Mouse (Mus musculus) liver, embryonic 16.5 days (tissue): ENCODE data around the gene Rarb. TPM values are rescaled to one million over a fixed set of nuclear protein-coding genes. Genes with fewer than 3 reads are reported as not detected.

Experiments
- ATAC-seq: fragments of 200-750 bp; cut with Nextera tagmentation; 2 replicates; pipeline ENCODE4 v1.8.0; 2017; ENCODE audit warnings: low read depth, mild to moderate bottlenecking, moderate number of reproducible peaks, moderate library complexity
- H3K27ac ChIP-seq: fragments of 300-500 bp; sonication (generic); 2 replicates; pipeline ENCODE4 v1.5.1; 2014; ENCODE audit warnings: mild to moderate bottlenecking, low read length
- H3K27me3 ChIP-seq: fragments of 300-500 bp; sonication (generic); 2 replicates; pipeline ENCODE4 v1.6.1; 2014; ENCODE audit warnings: low read depth, low read length, mixed read lengths; ENCODE audit not compliant: control insufficient read depth, insufficient read depth
- H3K36me3 ChIP-seq: fragments of 300-500 bp; sonication (generic); 2 replicates; pipeline ENCODE4 v1.6.1; 2014; ENCODE audit warnings: mild to moderate bottlenecking; ENCODE audit not compliant: control insufficient read depth, insufficient read depth
- H3K4me1 ChIP-seq: fragments of 300-500 bp; sonication (generic); 2 replicates; pipeline ENCODE4 v1.6.1; 2014; ENCODE audit warnings: low read depth, low read length, mixed read lengths; ENCODE audit not compliant: control insufficient read depth
- H3K4me2 ChIP-seq: fragments of 300-500 bp; sonication (generic); 2 replicates; pipeline ENCODE4 v1.6.1; 2014; ENCODE audit warnings: low read depth, low read length, mixed read lengths
- H3K4me3 ChIP-seq: fragments of 300-500 bp; sonication (generic); 2 replicates; pipeline ENCODE4 v1.5.1; 2014; ENCODE audit warnings: low read depth, mild to moderate bottlenecking, low read length
- H3K9ac ChIP-seq: fragments of 300-500 bp; sonication (generic); 2 replicates; pipeline ENCODE4 v1.6.1; 2014; ENCODE audit warnings: low read depth, low read length
- H3K9me3 ChIP-seq: fragments of 300-500 bp; sonication (generic); replicated peaks from 2 replicates; pipeline ENCODE4 v1.6.1; 2016; ENCODE audit warnings: low read length; ENCODE audit not compliant: control insufficient read depth
- WGBS: fragments of 180-500 bp; shearing (Covaris S2); extraction: QIAGEN DNeasy Blood & Tissue Kit; methylation state at CpG from one replicate; pipeline ENCODE4 v1.1.7; 2014; ENCODE audit not compliant: insufficient replicate concordance; 5-methylcytosine and 5-hydroxymethylcytosine counted together
- polyA plus RNA-seq: library from polyadenylated mRNA; unstranded; fragments of >200 nt; fragmentation: Nextera tagmentation; extraction: Ambion mirVana; gene quantifications from 2 replicates; pipeline ENCODE4 v1.2.1, GENCODE M21; 2015

Rarb gene
- polyA plus RNA-seq, 1 experiment from 2014 or later, result 1.3 TPM

- no peaks in the 10 kb centered on the region for H3K36me3 ChIP-seq
- no peaks in the 10 kb centered on the region for H3K9me3 ChIP-seq
- H3K27me3 ChIP-seq, result peaks cover 12% of the 10 kb centered on the region
- peak overlapping the region; percentile 22 for H3K4me2 ChIP-seq
- H3K27ac ChIP-seq, result no peak overlapping the region
- H3K9ac ChIP-seq, result no peak overlapping the region
- ATAC-seq, result no peak
- no peaks in the 10 kb centered on the region for H3K4me1 ChIP-seq
- H3K4me3 ChIP-seq, result peak overlapping the region; percentile 57
- WGBS, result 40% methylated on average over 6 of the region's 6 CpGs
These were observed 245.3 kb downstream of the Rarb start for GRCm38 (mm10) chr14:16573475-16574171.

- no peak for ATAC-seq
- H3K36me3 ChIP-seq, result no peaks in the 10 kb centered on the region
- peak overlapping the region; percentile 13 for H3K4me3 ChIP-seq
- WGBS, result 32% methylated on average over 8 of the region's 8 CpGs
- H3K4me2 ChIP-seq, result peak overlapping the region; percentile 34; the same call in 1 of the 2 replicates
- no peak overlapping the region for H3K9ac ChIP-seq
- H3K9me3 ChIP-seq, result no peaks in the 10 kb centered on the region
- H3K4me1 ChIP-seq, result no peaks in the 10 kb centered on the region
- H3K27ac ChIP-seq, result no peak overlapping the region
- peaks cover 12% of the 10 kb centered on the region for H3K27me3 ChIP-seq
These were observed 246.1 kb downstream of the Rarb start for GRCm38 (mm10) chr14:16572755-16573340.

- no peak overlapping the region for H3K4me2 ChIP-seq
- no peak overlapping the region for H3K9ac ChIP-seq
- H3K36me3 ChIP-seq, result no peaks in the 10 kb centered on the region
- ATAC-seq, result no peak
- H3K4me3 ChIP-seq, result no peak overlapping the region
- H3K27ac ChIP-seq, result no peak overlapping the region
- no peaks in the 10 kb centered on the region for H3K9me3 ChIP-seq
- WGBS, result 19% methylated on average over 7 of the region's 7 CpGs
- no peaks in the 10 kb centered on the region for H3K4me1 ChIP-seq
- peaks cover 1% of the 10 kb centered on the region for H3K27me3 ChIP-seq
These were observed 249.4 kb downstream of the Rarb start for GRCm38 (mm10) chr14:16569506-16570001.

GRCm38 (mm10) chr14:16566920-16567319 lies 252.0 kb downstream of the Rarb start:
- H3K4me3 ChIP-seq, result no peak overlapping the region
- no peak overlapping the region for H3K4me2 ChIP-seq
- H3K36me3 ChIP-seq, result no peaks in the 10 kb centered on the region
- no peaks in the 10 kb centered on the region for H3K4me1 ChIP-seq
- no peak for ATAC-seq
- 37% methylated on average over 1 of the region's 1 CpGs for WGBS
- no peaks in the 10 kb centered on the region for H3K27me3 ChIP-seq
- no peak overlapping the region for H3K9ac ChIP-seq
- no peak overlapping the region for H3K27ac ChIP-seq
- H3K9me3 ChIP-seq, result no peaks in the 10 kb centered on the region

- Histone ChIP-seq H3K9ac (no peak overlapping the region), H3K27ac (no peak overlapping the region), H3K9me3 (no peaks in the 10 kb centered on the region), H3K27me3 (no peaks in the 10 kb centered on the region), H3K4me1 (no peaks in the 10 kb centered on the region), H3K36me3 (no peaks in the 10 kb centered on the region), H3K4me2 (no peak overlapping the region), H3K4me3 (no peak overlapping the region)
- ATAC-seq, result no peak
- 22% methylated on average over 2 of the region's 2 CpGs for WGBS
These were observed 255.0 kb downstream of the Rarb start for GRCm38 (mm10) chr14:16563912-16564311.

GRCm38 (mm10) chr14:16561496-16562170 lies 257.3 kb downstream of the Rarb start:
- no peaks in the 10 kb centered on the region for H3K4me1 ChIP-seq
- peak; percentile 21; the same call in 1 of the 2 replicates for ATAC-seq
- WGBS, result 69% methylated on average over 6 of the region's 6 CpGs
- no peaks in the 10 kb centered on the region for H3K36me3 ChIP-seq
- H3K9ac ChIP-seq, result no peak overlapping the region
- no peaks in the 10 kb centered on the region for H3K9me3 ChIP-seq
- no peaks in the 10 kb centered on the region for H3K27me3 ChIP-seq
- H3K4me3 ChIP-seq, result no peak overlapping the region
- H3K27ac ChIP-seq, result no peak overlapping the region
- H3K4me2 ChIP-seq, result no peak overlapping the region

GRCm38 (mm10) chr14:16559294-16560217 lies 259.4 kb downstream of the Rarb start:
- 13% methylated on average over 12 of the region's 12 CpGs for WGBS
- H3K27ac ChIP-seq, result no peak overlapping the region
- H3K4me2 ChIP-seq, result no peak overlapping the region
- ATAC-seq, result no peak
- no peak overlapping the region for H3K9ac ChIP-seq
- H3K36me3 ChIP-seq, result no peaks in the 10 kb centered on the region
- no peaks in the 10 kb centered on the region for H3K4me1 ChIP-seq
- H3K27me3 ChIP-seq, result no peaks in the 10 kb centered on the region
- H3K4me3 ChIP-seq, result no peak overlapping the region
- H3K9me3 ChIP-seq, result no peaks in the 10 kb centered on the region

- 64% methylated on average over 2 of the region's 2 CpGs for WGBS
- H3K4me2 ChIP-seq, result no peak overlapping the region
- H3K9ac ChIP-seq, result no peak overlapping the region
- H3K9me3 ChIP-seq, result no peaks in the 10 kb centered on the region
- no peaks in the 10 kb centered on the region for H3K36me3 ChIP-seq
- H3K4me1 ChIP-seq, result no peaks in the 10 kb centered on the region
- ATAC-seq, result no peak
- H3K27me3 ChIP-seq, result no peaks in the 10 kb centered on the region
- H3K27ac ChIP-seq, result no peak overlapping the region
- no peak overlapping the region for H3K4me3 ChIP-seq
These were observed 260.9 kb downstream of the Rarb start for GRCm38 (mm10) chr14:16558033-16558432.
